Mouse (Mus musculus) myocyte (in vitro differentiated cells): ENCODE data around the gene Bcl2l11. TPM values are rescaled to one million over a fixed set of nuclear protein-coding genes. Genes with fewer than 3 reads are reported as not detected.

Experiments
- H3K27me3 ChIP-seq: one replicate; pipeline ENCODE4 v1.6.1; 2011; ENCODE audit not compliant: control insufficient read depth, insufficient read depth, insufficient read length
- H3K36me3 ChIP-seq: one replicate; pipeline ENCODE4 v1.6.1; 2011; ENCODE audit not compliant: control insufficient read depth, insufficient read depth
- H3K4me2 ChIP-seq: one replicate; pipeline ENCODE4 v1.6.1; 2011; ENCODE audit warnings: low read depth, control low read depth
- H3K4me3 ChIP-seq: one replicate; pipeline ENCODE4 v1.5.1; 2011; ENCODE audit warnings: mild to moderate bottlenecking, control low read depth, moderate library complexity
- H3K79me2 ChIP-seq: one replicate; pipeline ENCODE4 v1.6.1; 2011; ENCODE audit not compliant: control insufficient read depth, insufficient read depth
- H3ac ChIP-seq: one replicate; pipeline ENCODE4 v1.6.1; 2011; ENCODE audit not compliant: control insufficient read depth, insufficient read length
- CEBPB ChIP-seq: IDR thresholded peaks from 2 replicates; pipeline ENCODE4 v1.6.1; 2011; ENCODE audit warnings: mild to moderate bottlenecking, moderate library complexity; ENCODE audit not compliant: poor library complexity, insufficient read depth, severe bottlenecking
- E2F4 ChIP-seq: IDR thresholded peaks from one replicate; pipeline ENCODE4 v1.6.1; 2011; ENCODE audit warnings: mild to moderate bottlenecking, control low read depth, moderate library complexity; ENCODE audit not compliant: insufficient read depth
- MAX ChIP-seq: IDR thresholded peaks from one replicate; pipeline ENCODE4 v1.6.1; 2011; ENCODE audit warnings: low read depth, mild to moderate bottlenecking, control low read depth
- MYOD1 ChIP-seq, 3 experiments: IDR thresholded peaks; one replicate each; pipeline ENCODE4 v1.6.1; 2011; ENCODE audit warnings: control low read depth in 2 of 3, low read depth in 2 of 3, mild to moderate bottlenecking in 2 of 3, moderate library complexity in 1 of 3; ENCODE audit not compliant: insufficient read length in 2 of 3, control insufficient read depth in 1 of 3
- MYOG ChIP-seq, 3 experiments: IDR thresholded peaks; one replicate each; pipeline ENCODE4 v1.6.1; 2011; ENCODE audit warnings: control low read depth in 2 of 3, low read depth in 2 of 3, mild to moderate bottlenecking in 2 of 3; ENCODE audit not compliant: insufficient read length in 2 of 3, control insufficient read depth in 1 of 3, insufficient read depth in 1 of 3
- POLR2A ChIP-seq: IDR thresholded peaks from one replicate; pipeline ENCODE4 v1.6.1; 2011; ENCODE audit warnings: low read depth, mild to moderate bottlenecking, control low read depth, moderate library complexity; ENCODE audit not compliant: insufficient read length
- POLR2AphosphoS2 ChIP-seq: IDR thresholded peaks from one replicate; pipeline ENCODE4 v1.6.1; 2011; ENCODE audit warnings: low read depth, control low read depth; ENCODE audit not compliant: insufficient read length
- REST ChIP-seq: IDR thresholded peaks from one replicate; pipeline ENCODE4 v1.6.1; 2011; ENCODE audit warnings: mild to moderate bottlenecking, control low read depth, moderate library complexity; ENCODE audit not compliant: insufficient read depth, insufficient read length
- SRF ChIP-seq: IDR thresholded peaks from one replicate; pipeline ENCODE4 v1.6.1; 2011; ENCODE audit warnings: low read depth; ENCODE audit not compliant: control insufficient read depth, insufficient read length
- TCF12 ChIP-seq: IDR thresholded peaks from one replicate; pipeline ENCODE4 v1.6.1; 2011; ENCODE audit warnings: mild to moderate bottlenecking, control low read depth; ENCODE audit not compliant: poor library complexity, insufficient read depth, severe bottlenecking
- TCF3 ChIP-seq: IDR thresholded peaks from one replicate; pipeline ENCODE4 v1.6.1; 2011; ENCODE audit warnings: low read depth, control low read depth; ENCODE audit not compliant: insufficient read length
- USF1 ChIP-seq: IDR thresholded peaks from one replicate; pipeline ENCODE4 v1.6.1; 2011; ENCODE audit warnings: low read depth, mild to moderate bottlenecking, control low read depth, moderate library complexity
- polyA plus RNA-seq: library from polyadenylated mRNA; unstranded; fragments of >200 nt; fragmentation: generic; extraction: Trizol; gene quantifications from one replicate; pipeline ENCODE4 v1.2.1, GENCODE M21; 2012; ENCODE audit warnings: missing spikeins

The Bcl2l11 gene
- polyA plus RNA-seq, 1 experiment, result 4.9 TPM

- no peak overlapping the region for H3K4me3 ChIP-seq
- no peaks in the 10 kb centered on the region for H3K79me2 ChIP-seq
- TF ChIP-seq USF1, result no peak
- TF ChIP-seq SRF, result no peak
- TF ChIP-seq REST, result no peak
- no peaks in the 10 kb centered on the region for H3K36me3 ChIP-seq
- H3K27me3 ChIP-seq, result no peaks in the 10 kb centered on the region
- H3ac ChIP-seq, result no peak overlapping the region
- peak overlapping the region; percentile 56 for H3K4me2 ChIP-seq
Measured at GRCm38 (mm10) chr2:128210376-128210775, 84.5 kb downstream of the Bcl2l11 start.

GRCm38 (mm10) chr2:128211022-128211880 is 85.4 kb downstream of the Bcl2l11 start:
- no peaks in the 10 kb centered on the region for H3K36me3 ChIP-seq
- H3K27me3 ChIP-seq, result no peaks in the 10 kb centered on the region
- TF ChIP-seq REST (no peak), E2F4 (no peak), MYOG (IDR thresholded peaks at IDR 0.05; ENCODE audit: control insufficient read depth in 1 of 3, insufficient read depth in 1 of 3, insufficient read length in 2 of 3, low read depth in 2 of 3) (no peak), TCF3 (no peak), TCF12 (no peak), SRF (no peak), USF1 (no peak), CEBPB (no peak), POLR2AphosphoS2 (no peak), MAX (no peak), MYOD1 (IDR thresholded peaks at IDR 0.05; ENCODE audit: control insufficient read depth in 1 of 3, insufficient read length in 2 of 3, low read depth in 2 of 3) (no peak), POLR2A (no peak)
- no peak overlapping the region for H3K4me2 ChIP-seq
- no peak overlapping the region for H3ac ChIP-seq
- no peaks in the 10 kb centered on the region for H3K79me2 ChIP-seq
- no peak overlapping the region for H3K4me3 ChIP-seq

GRCm38 (mm10) chr2:128211881-128212209 is 86.0 kb downstream of the Bcl2l11 start:
- Histone ChIP-seq H3K79me2 (no peaks in the 10 kb centered on the region), H3K4me3 (no peak overlapping the region), H3ac (no peak overlapping the region), H3K27me3 (no peaks in the 10 kb centered on the region), H3K36me3 (no peaks in the 10 kb centered on the region), H3K4me2 (no peak overlapping the region)
- no peak for TF ChIP-seq TCF12
- no peak for TF ChIP-seq TCF3
- TF ChIP-seq MYOD1 (IDR thresholded peaks at IDR 0.05; ENCODE audit: control insufficient read depth in 1 of 3, insufficient read length in 2 of 3, low read depth in 2 of 3), result no peak
- TF ChIP-seq MAX, result no peak
